Mouse (Mus musculus): Measurements from ENCODE around the gene Bhlhe23. TPM values are rescaled to one million over a fixed set of nuclear protein-coding genes. Genes with fewer than 3 reads are reported as not detected.

Bhlhe23 gene
- total and polyA plus RNA-seq, 3 experiments = not detected

- no peak for DNase-seq (ENCODE audit: low read depth, low spot score)
- Histone ChIP-seq H3K4me1 (ENCODE audit: control insufficient read depth in 1 of 2, insufficient read depth in 2 of 2, low read length in 2 of 2) (peaks cover 15 to 54% of the 10 kb centered on the region in 2 experiments), H3K79me2 (ENCODE audit: control insufficient read depth, insufficient read depth, low read length, poor library complexity) (peaks cover 4% of the 10 kb centered on the region; the same call in 1 of the 2 replicates), H3K9me3 (replicated peaks; ENCODE audit: insufficient read depth, low read length) (no peaks in the 10 kb centered on the region), H3K4me3 (ENCODE audit: control insufficient read depth in 1 of 2, insufficient read depth in 1 of 2, low read depth in 2 of 2, low read length in 2 of 2) (peak overlapping the region; percentile 48 to 59), H3K27ac (ENCODE audit: control insufficient read depth, low read depth, low read length) (peak overlapping the region; percentile 72), H3K9ac (ENCODE audit: control insufficient read depth, low read depth, low read length, poor library complexity, severe bottlenecking) (peak overlapping the region; percentile 75), H3K27me3 (ENCODE audit: control insufficient read depth in 1 of 2, insufficient read depth in 2 of 2, low read length in 2 of 2) (no peaks in the 10 kb centered on the region), H3K36me3 (ENCODE audit: control insufficient read depth in 1 of 2, insufficient read depth in 2 of 2, low read length in 2 of 2) (peaks cover 2 to 46% of the 10 kb centered on the region in 2 experiments; a peak in 3 of 4 replicates)
- no peak for TF ChIP-seq ZKSCAN1 (IDR thresholded peaks at IDR 0.05; ENCODE audit: low read depth, low read length)
- TF ChIP-seq SIN3A (IDR thresholded peaks at IDR 0.05; ENCODE audit: low read length) = no peak
- TF ChIP-seq POLR2A (IDR thresholded peaks at IDR 0.05; ENCODE audit: control insufficient read depth in 1 of 2, insufficient read depth in 1 of 2, low read depth in 1 of 2, low read length in 2 of 2, poor library complexity in 1 of 2) = 0 out of 4 replicates have a peak, but pooled peaks have one; percentile 1
- no peak for TF ChIP-seq MAX (IDR thresholded peaks at IDR 0.05; ENCODE audit: low read length)
- no peak for TF ChIP-seq USF1 (IDR thresholded peaks at IDR 0.05; ENCODE audit: low read depth, low read length)
- TF ChIP-seq CHD1 (IDR thresholded peaks at IDR 0.05; ENCODE audit: low read depth, low read length) = no peak
- no peak for TF ChIP-seq MEF2A (IDR thresholded peaks at IDR 0.05; ENCODE audit: extremely low read depth, insufficient replicate concordance, low read depth, low read length, poor library complexity, severe bottlenecking)
These were observed 51.3 kb downstream of the Bhlhe23 start for GRCm38 (mm10) chr2:180725414-180725778.

GRCm38 (mm10) chr2:180724585-180725413 is 51.9 kb downstream of the Bhlhe23 start, which contains the start of gene Slc17a9:
TSS of gene Slc17a9 (plus strand) at chr2:180725263.
- no peaks in the 10 kb centered on the region for H3K9me3 ChIP-seq (replicated peaks; ENCODE audit: insufficient read depth, low read length)
- peaks cover 4% of the 10 kb centered on the region; the same call in 1 of the 2 replicates for H3K79me2 ChIP-seq (ENCODE audit: control insufficient read depth, insufficient read depth, low read length, poor library complexity)
- peak within 1 kb of the TSS; percentile 48 to 59 for H3K4me3 ChIP-seq (ENCODE audit: control insufficient read depth in 1 of 2, insufficient read depth in 1 of 2, low read depth in 2 of 2, low read length in 2 of 2)
- H3K9ac ChIP-seq (ENCODE audit: control insufficient read depth, low read depth, low read length, poor library complexity, severe bottlenecking) = peak within 1 kb of the TSS; percentile 75
- TF ChIP-seq MAX (IDR thresholded peaks at IDR 0.05; ENCODE audit: low read length) = peak; percentile 84
- 0 out of 2 replicates have a peak, but pooled peaks have one; percentile 42 for TF ChIP-seq ZMIZ1 (IDR thresholded peaks at IDR 0.05; ENCODE audit: low read depth, low read length)
- TF ChIP-seq POLR2A (IDR thresholded peaks at IDR 0.05; ENCODE audit: control insufficient read depth in 1 of 2, insufficient read depth in 1 of 2, low read depth in 1 of 2, low read length in 2 of 2, poor library complexity in 1 of 2) = peak in 1 of 2 experiments; percentile 53; a peak in 2 of 4 replicates
- TF ChIP-seq MXI1 (IDR thresholded peaks at IDR 0.05; ENCODE audit: low read depth, low read length) = peak; percentile 94
- TF ChIP-seq USF2 (IDR thresholded peaks at IDR 0.05; ENCODE audit: borderline replicate concordance in 1 of 2, insufficient read depth in 1 of 2, low read depth in 1 of 2, low read length in 2 of 2) = no peak
- no peak for TF ChIP-seq SMC3 (IDR thresholded peaks at IDR 0.05; ENCODE audit: low read depth, low read length)
- peak; percentile 46; the same call in 1 of the 2 replicates for TF ChIP-seq POLR2AphosphoS5 (IDR thresholded peaks at IDR 0.05; ENCODE audit: borderline replicate concordance, low read depth, low read length)
- peak; percentile 68 for TF ChIP-seq USF1 (IDR thresholded peaks at IDR 0.05; ENCODE audit: low read depth, low read length)
- TF ChIP-seq SIN3A (IDR thresholded peaks at IDR 0.05; ENCODE audit: low read length) = peak; percentile 72
- 0 out of 2 replicates have a peak, but pooled peaks have one; percentile 8 for TF ChIP-seq CHD2 (IDR thresholded peaks at IDR 0.05; ENCODE audit: low read length)
- TF ChIP-seq ZNF384 (IDR thresholded peaks at IDR 0.05; ENCODE audit: low read depth, low read length) = no peak
- TF ChIP-seq HCFC1 (IDR thresholded peaks at IDR 0.05; ENCODE audit: low read depth, low read length) = peak; percentile 50; the same call in 1 of the 2 replicates
- 0 out of 2 replicates have a peak, but pooled peaks have one; percentile 29 for TF ChIP-seq ELF1 (IDR thresholded peaks at IDR 0.05; ENCODE audit: low read depth, low read length)
- peak; percentile 26 for TF ChIP-seq POLR2AphosphoS2 (IDR thresholded peaks at IDR 0.05; ENCODE audit: low read length)
- TF ChIP-seq NELFE (IDR thresholded peaks at IDR 0.05; ENCODE audit: low read depth, low read length) = no peak
- no peak for TF ChIP-seq JUND (IDR thresholded peaks at IDR 0.05; ENCODE audit: low read depth, low read length)
- peak; percentile 75 for TF ChIP-seq MYC (IDR thresholded peaks at IDR 0.05; ENCODE audit: low read depth, low read length)
- H3K27me3 ChIP-seq (ENCODE audit: control insufficient read depth in 1 of 2, insufficient read depth in 2 of 2, low read length in 2 of 2) = no peaks in the 10 kb centered on the region
- DNase-seq (ENCODE audit: low read depth, low spot score) = peak; percentile 80
- peaks cover 15 to 54% of the 10 kb centered on the region in 2 experiments for H3K4me1 ChIP-seq (ENCODE audit: control insufficient read depth in 1 of 2, insufficient read depth in 2 of 2, low read length in 2 of 2)
- peaks cover 6 to 46% of the 10 kb centered on the region in 2 experiments; a peak in 3 of 4 replicates for H3K36me3 ChIP-seq (ENCODE audit: control insufficient read depth in 1 of 2, insufficient read depth in 2 of 2, low read length in 2 of 2)
- H3K27ac ChIP-seq (ENCODE audit: control insufficient read depth, low read depth, low read length) = peak within 1 kb of the TSS; percentile 72

Data from MEL (cell line).